Mouse (Mus musculus) G1E (cell line): ENCODE results near the gene Slc44a1.

Experiments
- CTCF ChIP-seq: IDR thresholded peaks from 2 replicates; pipeline ENCODE4 v1.5.1; 2012; ENCODE audit warnings: low read depth, low read length, inconsistent platforms, mixed read lengths
- GATA1 ChIP-seq: IDR thresholded peaks from 2 replicates; pipeline ENCODE4 v1.6.1; 2012; ENCODE audit warnings: borderline replicate concordance, low read length, inconsistent platforms, mixed read lengths
- POLR2AphosphoS5 ChIP-seq: IDR thresholded peaks from 2 replicates; pipeline ENCODE4 v1.6.1; 2012; ENCODE audit warnings: low read depth, low read length, inconsistent platforms; ENCODE audit not compliant: insufficient replicate concordance
- TAL1 ChIP-seq: conservative IDR thresholded peaks from 2 replicates; pipeline ENCODE4 v1.6.1; 2012; ENCODE audit warnings: low read depth, low read length, inconsistent platforms, mixed read lengths

DNA sequence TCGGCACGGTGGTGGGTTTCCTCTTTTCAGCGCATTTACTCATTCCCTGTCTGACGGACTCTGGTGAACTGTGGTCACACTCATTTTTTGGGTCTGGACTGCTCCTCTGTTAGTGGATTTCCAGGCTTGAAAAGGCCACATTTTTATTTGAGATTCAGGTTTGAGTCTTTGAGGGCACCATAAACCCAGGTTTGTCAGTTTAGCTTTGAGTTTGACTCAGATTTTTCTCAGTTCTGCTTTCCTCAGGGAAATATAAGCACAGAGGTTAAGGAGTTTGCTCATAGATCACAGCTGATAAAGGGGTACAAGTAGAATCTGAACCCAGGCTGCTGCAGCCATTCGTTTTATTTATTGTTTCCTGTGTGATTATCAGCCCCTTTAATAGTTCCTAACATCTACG is 180.9 kb downstream of the Slc44a1 start:
- TF ChIP-seq CTCF (no peak), TAL1 (no peak), POLR2AphosphoS5 (no peak), GATA1 (no peak)
